Mouse (Mus musculus) lung, postnatal 0 days (tissue): ENCODE data around the gene Ankrd49.

ENCODE experiments used
- CTCF ChIP-seq: IDR thresholded peaks from 2 replicates; pipeline ENCODE4 v1.5.1; 2016; ENCODE audit warnings: antibody characterized with exemption, mild to moderate bottlenecking
- EP300 ChIP-seq: IDR thresholded peaks from 2 replicates; pipeline ENCODE4 v1.6.1; 2016; ENCODE audit warnings: antibody characterized with exemption, mild to moderate bottlenecking, control low read depth

- TF ChIP-seq CTCF = peak; percentile 79
- TF ChIP-seq EP300 = peak; percentile 17; the same call in 1 of the 2 replicates
Measured at GRCm38 (mm10) chr9:14764765-14765164, 19.9 kb downstream of the Ankrd49 start.
